Mouse (Mus musculus): ENCODE measurements around the gene Cd93.

DNA sequence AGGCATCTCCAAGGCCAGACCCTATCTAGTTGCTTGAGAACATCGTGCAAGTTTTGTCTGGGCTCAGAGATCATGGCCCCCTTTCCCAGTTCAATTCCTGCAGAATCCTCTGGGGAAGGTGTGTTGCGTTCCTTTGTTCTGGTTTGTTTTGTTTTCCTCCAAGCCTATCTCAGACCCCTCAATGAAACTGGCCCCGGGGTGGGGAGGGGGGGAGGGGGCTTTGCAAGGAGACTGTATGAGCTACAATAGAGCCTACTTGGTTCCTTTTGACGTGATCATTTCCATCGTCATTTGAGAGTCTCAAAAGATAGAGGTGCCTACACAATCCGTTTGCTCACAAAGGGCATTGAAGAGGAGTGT is 34.6 kb downstream of the Cd93 start:
- TF ChIP-seq CTCF (IDR thresholded peaks at IDR 0.05; ENCODE audit: control insufficient read depth, insufficient read depth, insufficient read length) (no peak), USF1 (IDR thresholded peaks at IDR 0.05; ENCODE audit: low read depth) (no peak), FOSL1 (IDR thresholded peaks at IDR 0.05; ENCODE audit: insufficient read depth, low read length, poor library complexity, severe bottlenecking) (no peak), MAX (IDR thresholded peaks at IDR 0.05) (no peak), MYOG (IDR thresholded peaks at IDR 0.05; ENCODE audit: control insufficient read depth, extremely low read depth, insufficient read length) (no peak)

Data from C2C12 (cell line).